Mouse (Mus musculus) WW6 (cell line): Measurements from ENCODE around the gene Kntc1.

Experiments
- DNase-seq: peaks from one replicate; pipeline ENCODE4 v3.0.0-alpha.2; 2013; ENCODE audit warnings: low read depth, low spot score

Kntc1 gene

GRCm38 (mm10) chr5:123865365-123865764 lies 115.8 kb downstream of the Kntc1 start, which contains the start of gene Hcar2:
Gene Hcar2 (minus strand): TSS chr5:123865499.
- DNase-seq: no peak

GRCm38 (mm10) chr5:123866457-123866856 lies 116.9 kb downstream of the Kntc1 start:
- no peak for DNase-seq

DNA sequence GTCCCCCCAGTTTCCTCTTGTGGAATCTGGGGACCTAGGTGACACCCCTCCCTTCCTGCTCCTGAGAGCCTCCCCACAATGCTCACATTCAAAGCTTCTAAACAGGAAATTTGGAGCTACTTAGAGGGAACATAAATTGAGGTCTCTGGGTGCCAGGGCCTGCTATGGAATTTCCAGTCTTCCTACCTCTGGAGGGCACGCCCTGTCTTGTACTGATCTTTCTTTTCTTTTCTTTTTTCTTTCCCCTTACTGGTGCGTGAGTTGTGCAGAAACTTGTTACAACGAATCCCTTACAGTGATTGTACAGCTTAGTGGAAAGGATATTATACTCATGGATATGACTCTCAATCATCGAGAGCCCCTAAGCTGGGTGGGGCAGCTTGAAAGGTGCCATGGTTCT lies 120.1 kb downstream of the Kntc1 start:
- no peak for DNase-seq
